Mouse (Mus musculus) ES-Bruce4 (cell line): ENCODE data around the gene Plxna4. TPM values are rescaled to one million over a fixed set of nuclear protein-coding genes. Genes with fewer than 3 reads are reported as not detected.

Experiments used
- H3K27ac ChIP-seq: 2 replicates; pipeline ENCODE4 v1.5.1; 2012; ENCODE audit warnings: low read length, inconsistent platforms; ENCODE audit not compliant: insufficient read depth
- H3K27me3 ChIP-seq: 2 replicates; pipeline ENCODE4 v1.6.1; 2012; ENCODE audit warnings: mild to moderate bottlenecking, low read length, inconsistent platforms; ENCODE audit not compliant: control insufficient read depth, poor library complexity, insufficient read depth, severe bottlenecking
- H3K36me3 ChIP-seq: 2 replicates; pipeline ENCODE4 v1.6.1; 2012; ENCODE audit warnings: inconsistent platforms, mild to moderate bottlenecking, low read length, moderate library complexity; ENCODE audit not compliant: control insufficient read depth, poor library complexity, insufficient read depth, severe bottlenecking
- H3K4me1 ChIP-seq: one replicate; pipeline ENCODE4 v1.8.1; 2011; ENCODE audit warnings: low read length; ENCODE audit not compliant: control insufficient read depth, insufficient read depth
- H3K4me3 ChIP-seq: 2 replicates; pipeline ENCODE4 v1.5.1; 2011; ENCODE audit warnings: low read depth, mild to moderate bottlenecking, low read length
- H3K9ac ChIP-seq: 2 replicates; pipeline ENCODE4 v1.6.1; 2012; ENCODE audit warnings: low read depth, mild to moderate bottlenecking, inconsistent platforms; ENCODE audit not compliant: poor library complexity, severe bottlenecking
- H3K9me3 ChIP-seq: replicated peaks from 2 replicates; pipeline ENCODE4 v1.6.1; 2012; ENCODE audit warnings: mild to moderate bottlenecking, low read length, inconsistent platforms; ENCODE audit not compliant: control insufficient read depth, poor library complexity, insufficient read depth, severe bottlenecking
- CTCF ChIP-seq: IDR thresholded peaks from one replicate; pipeline ENCODE4 v1.8.1; 2011; ENCODE audit warnings: low read depth, low read length
- EP300 ChIP-seq: IDR thresholded peaks from 2 replicates; pipeline ENCODE4 v1.6.1; 2011; ENCODE audit warnings: low read depth, low read length; ENCODE audit not compliant: insufficient read depth
- POLR2A ChIP-seq: IDR thresholded peaks from one replicate; pipeline ENCODE4 v1.8.1; 2011; ENCODE audit warnings: low read length; ENCODE audit not compliant: insufficient read depth
- polyA plus RNA-seq: library from polyadenylated mRNA; stranded (reverse); fragments of >200 nt; gene quantifications from 2 replicates; pipeline ENCODE4 v1.2.4, GENCODE M21; 2011; ENCODE audit warnings: low read depth; ENCODE audit not compliant: missing spikeins, insufficient read depth, insufficient read length

The Plxna4 gene
- polyA plus RNA-seq, 1 experiment: 0.33 TPM

DNA sequence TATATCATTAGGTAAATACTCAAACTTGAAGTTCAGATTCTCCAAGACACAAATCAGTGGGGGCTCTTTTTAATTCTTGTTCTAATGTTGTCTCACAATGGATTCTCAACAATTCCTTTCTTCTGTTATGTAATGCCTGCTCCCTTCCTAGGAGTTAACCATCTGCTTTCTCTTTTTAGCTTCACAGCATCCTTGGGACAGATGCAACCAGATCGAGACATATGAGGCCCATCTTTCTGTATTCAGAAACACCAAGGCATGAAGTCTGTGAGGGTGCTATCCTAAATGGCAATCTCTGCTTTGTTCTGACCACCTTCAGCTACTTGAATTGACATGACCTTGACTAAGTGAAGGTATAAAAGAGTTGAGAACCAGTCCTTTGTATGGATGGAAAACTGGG is 144.3 kb downstream of the Plxna4 start:
- H3K36me3 ChIP-seq: no peaks in the 10 kb centered on the region
- TF ChIP-seq POLR2A (no peak), CTCF (no peak), EP300 (no peak)
- no peaks in the 10 kb centered on the region for H3K9me3 ChIP-seq
- H3K4me3 ChIP-seq: no peak overlapping the region
- no peak overlapping the region for H3K9ac ChIP-seq
- H3K27me3 ChIP-seq: no peaks in the 10 kb centered on the region
- no peaks in the 10 kb centered on the region for H3K4me1 ChIP-seq
- no peak overlapping the region for H3K27ac ChIP-seq

DNA sequence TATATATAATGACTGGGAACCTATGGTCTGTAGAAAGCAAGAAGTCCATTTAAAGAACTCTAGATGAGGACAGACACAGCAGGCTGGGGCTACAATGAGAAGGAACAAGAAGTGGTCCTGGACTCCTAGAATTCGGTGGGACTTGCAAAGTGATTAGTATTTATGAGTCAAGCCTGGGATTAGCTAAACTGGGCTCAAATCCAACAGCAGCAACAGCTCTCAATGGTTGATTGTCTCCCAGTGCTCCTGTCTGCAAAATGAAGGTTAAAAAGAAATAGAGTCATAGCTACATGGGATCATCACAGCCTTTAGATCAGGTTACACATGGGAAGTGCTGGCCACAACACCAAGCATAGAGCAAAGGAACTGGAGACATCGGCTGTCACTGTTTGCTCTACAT is 148.6 kb downstream of the Plxna4 start:
- Histone ChIP-seq H3K36me3 (no peaks in the 10 kb centered on the region), H3K27ac (no peak overlapping the region), H3K9me3 (no peaks in the 10 kb centered on the region), H3K4me3 (no peak overlapping the region), H3K4me1 (no peaks in the 10 kb centered on the region), H3K27me3 (no peaks in the 10 kb centered on the region; the same call in 1 of the 2 replicates), H3K9ac (no peak overlapping the region)
- no peak for TF ChIP-seq CTCF
- no peak for TF ChIP-seq EP300
- TF ChIP-seq POLR2A: no peak

DNA sequence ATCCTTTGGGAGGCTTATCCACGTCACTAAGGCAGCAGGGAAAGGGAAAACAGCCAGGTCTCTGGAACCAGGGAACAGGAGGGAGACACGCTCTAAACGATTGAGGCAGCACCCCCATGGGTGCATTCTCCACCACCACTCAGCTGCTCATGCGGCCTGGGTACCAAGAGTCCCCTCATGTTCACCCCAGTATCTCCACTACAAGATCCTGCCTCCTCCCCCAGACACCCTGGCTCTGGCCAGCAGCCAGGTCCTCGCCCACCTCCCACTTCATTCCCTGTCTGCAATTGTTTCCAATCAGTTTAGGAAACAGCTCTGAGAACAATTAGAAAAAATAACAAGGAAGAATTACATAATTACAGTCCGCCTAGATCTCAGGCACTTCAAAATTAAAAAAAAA is 150.8 kb downstream of the Plxna4 start:
- Histone ChIP-seq H3K9ac (no peak overlapping the region), H3K4me3 (no peak overlapping the region), H3K9me3 (no peaks in the 10 kb centered on the region), H3K36me3 (no peaks in the 10 kb centered on the region), H3K27me3 (peaks cover 3% of the 10 kb centered on the region), H3K27ac (no peak overlapping the region), H3K4me1 (no peaks in the 10 kb centered on the region)
- no peak for TF ChIP-seq POLR2A
- TF ChIP-seq CTCF: no peak
- no peak for TF ChIP-seq EP300

DNA sequence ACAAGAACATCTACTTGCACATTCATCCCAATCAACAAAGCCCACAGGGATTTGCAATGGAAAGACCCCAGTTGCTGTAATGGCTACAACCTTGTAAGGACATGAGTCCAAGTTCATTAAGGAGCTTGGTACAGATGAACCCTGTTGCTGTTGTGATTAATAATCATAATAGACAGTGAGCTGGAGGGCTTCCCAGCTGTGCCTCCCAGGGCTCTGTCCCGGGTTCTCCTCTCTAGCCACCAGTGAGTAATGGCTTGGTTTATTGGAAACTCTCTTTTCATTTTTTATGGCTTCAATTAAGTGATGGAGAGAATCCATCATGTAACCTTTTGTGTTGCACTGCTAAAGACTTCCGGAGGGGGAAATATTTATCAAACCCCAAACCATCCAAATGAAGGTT is 164.9 kb downstream of the Plxna4 start:
- Histone ChIP-seq H3K4me3 (no peak overlapping the region), H3K9ac (no peak overlapping the region), H3K4me1 (no peaks in the 10 kb centered on the region), H3K9me3 (no peaks in the 10 kb centered on the region; the same call in 1 of the 2 replicates), H3K27ac (no peak overlapping the region), H3K27me3 (no peaks in the 10 kb centered on the region), H3K36me3 (no peaks in the 10 kb centered on the region)
- no peak for TF ChIP-seq EP300
- TF ChIP-seq CTCF: no peak
- no peak for TF ChIP-seq POLR2A

DNA sequence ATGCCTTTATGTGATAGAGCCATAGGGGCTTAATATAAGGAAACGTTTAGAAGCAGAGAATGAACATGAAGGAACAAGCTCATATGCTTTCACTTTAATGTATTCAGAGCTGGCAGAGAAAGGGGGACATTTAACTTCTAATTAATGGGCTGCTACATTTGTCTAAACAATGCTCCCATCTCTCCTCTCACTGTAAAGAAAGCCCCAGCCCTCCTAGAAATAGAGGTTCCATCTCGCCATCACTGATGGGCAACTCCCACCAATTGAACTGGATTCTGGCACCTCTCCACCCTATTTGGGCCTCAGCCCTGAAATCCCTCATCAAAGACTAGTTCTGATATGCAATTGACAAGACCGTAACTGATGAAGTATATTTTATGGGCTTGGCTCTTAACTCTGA is 167.4 kb downstream of the Plxna4 start:
- no peak overlapping the region for H3K4me3 ChIP-seq
- no peaks in the 10 kb centered on the region for H3K27me3 ChIP-seq
- TF ChIP-seq POLR2A (no peak), CTCF (no peak), EP300 (no peak)
- H3K9ac ChIP-seq: no peak overlapping the region
- no peak overlapping the region for H3K27ac ChIP-seq
- H3K9me3 ChIP-seq: no peaks in the 10 kb centered on the region; the same call in 1 of the 2 replicates
- H3K36me3 ChIP-seq: no peaks in the 10 kb centered on the region
- no peaks in the 10 kb centered on the region for H3K4me1 ChIP-seq

DNA sequence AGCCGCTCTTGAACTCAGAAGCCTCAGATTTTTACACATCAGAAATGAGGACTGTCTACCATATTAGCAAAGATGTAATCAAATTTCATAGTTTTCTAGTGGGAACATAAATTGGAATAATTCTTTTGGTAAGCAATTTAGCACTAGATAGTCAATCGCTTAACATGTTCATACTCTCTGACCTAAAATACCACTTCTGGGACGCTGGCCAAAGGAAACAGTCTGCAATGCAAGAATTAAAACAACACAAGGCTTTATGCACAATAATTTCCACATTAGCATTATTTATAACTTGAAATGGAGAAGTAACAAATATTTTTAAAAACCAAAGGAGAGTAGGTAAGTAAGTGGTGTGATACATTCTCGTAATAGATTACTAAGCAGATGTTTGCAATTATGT is 170.6 kb downstream of the Plxna4 start:
- no peak for TF ChIP-seq EP300
- no peak for TF ChIP-seq CTCF
- no peak for TF ChIP-seq POLR2A
- Histone ChIP-seq H3K4me1 (no peaks in the 10 kb centered on the region), H3K9ac (no peak overlapping the region), H3K27me3 (no peaks in the 10 kb centered on the region), H3K36me3 (no peaks in the 10 kb centered on the region), H3K4me3 (no peak overlapping the region), H3K27ac (no peak overlapping the region), H3K9me3 (no peaks in the 10 kb centered on the region; the same call in 1 of the 2 replicates)
